Mouse (Mus musculus) heart, postnatal 0 days (tissue): ENCODE results near the gene Aqp11.

Source experiments
- CTCF ChIP-seq: IDR thresholded peaks from 2 replicates; pipeline ENCODE4 v1.5.1; 2016; ENCODE audit warnings: antibody characterized with exemption, control low read depth, low read depth
- EP300 ChIP-seq: IDR thresholded peaks from 2 replicates; pipeline ENCODE4 v1.6.1; 2016; ENCODE audit warnings: antibody characterized with exemption, low read depth

GRCm38 (mm10) chr7:97717326-97717725 is 20.8 kb downstream of the Aqp11 start:
- TF ChIP-seq CTCF (no peak), EP300 (no peak)
